Mouse (Mus musculus): Measurements from ENCODE around the gene Plk5. TPM values are rescaled to one million over a fixed set of nuclear protein-coding genes. Genes with fewer than 3 reads are reported as not detected.
A peak's percentile ranks its signal among the peaks of the same experiment; 100 is the strongest.

Plk5 gene
- total and polyA plus RNA-seq, 3 experiments = not detected

GRCm38 (mm10) chr10:80396822-80397523 lies 40.7 kb downstream of the Plk5 start:
- H3K27ac ChIP-seq (ENCODE audit: insufficient read depth, low read depth) = peak overlapping the region; percentile 98
- H3K4me2 ChIP-seq (ENCODE audit: insufficient read depth, low read depth, poor library complexity, severe bottlenecking) = peak overlapping the region; percentile 68
- no peaks in the 10 kb centered on the region for H3K27me3 ChIP-seq (replicated peaks)
- TF ChIP-seq JUN (IDR thresholded peaks at IDR 0.05; ENCODE audit: insufficient read depth, low read depth, low read length) (no peak), KAT2A (IDR thresholded peaks at IDR 0.05; ENCODE audit: insufficient replicate concordance, low read length) (no peak), MAX (IDR thresholded peaks at IDR 0.05; ENCODE audit: low read length) (no peak; the same call in 1 of the 2 replicates), CHD1 (IDR thresholded peaks at IDR 0.05; ENCODE audit: low read depth, low read length) (peak; percentile 12; the same call in 1 of the 2 replicates)
- H3K36me3 ChIP-seq (replicated peaks in 1 of 2; ENCODE audit: control insufficient read depth in 1 of 2, insufficient read depth in 1 of 2, low read length in 1 of 2) = peaks cover 46 to 58% of the 10 kb centered on the region in 2 experiments
- peak; percentile 50 for DNase-seq (ENCODE audit: extremely low read depth)
- peaks cover 18 to 54% of the 10 kb centered on the region in 2 experiments for H3K4me1 ChIP-seq (ENCODE audit: control insufficient read depth in 1 of 2, insufficient read depth in 2 of 2)
- H3K9ac ChIP-seq (ENCODE audit: insufficient read depth, low read depth) = peak overlapping the region; percentile 29
- dilution Hi-C loops (cut with MboI; ENCODE audit: extremely low pct_ligation_motif_present, extremely low pct_unique_long_range_greater_than_20kb, low sequenced_read_pairs) = no loop called here
- H3K79me2 ChIP-seq (replicated peaks; ENCODE audit: control insufficient read depth, extremely low read depth, insufficient read depth, poor library complexity, severe bottlenecking) = peaks cover 18% of the 10 kb centered on the region
- H3K4me3 ChIP-seq (replicated peaks in 1 of 3; ENCODE audit: low read depth in 2 of 3, low read length in 2 of 3, poor library complexity in 1 of 3) = peak overlapping the region; percentile 42 to 63 (median 60)
- in situ Hi-C loops (cut with MboI; ENCODE audit: low pct_ligation_motif_present, low pct_unique_long_range_greater_than_20kb, low sequenced_read_pairs) = no loop called here
- no peaks in the 10 kb centered on the region for H3K9me3 ChIP-seq (replicated peaks; ENCODE audit: low read length)

GRCm38 (mm10) chr10:80397524-80398173 lies 41.4 kb downstream of the Plk5 start:
- Histone ChIP-seq H3K79me2 (replicated peaks; ENCODE audit: control insufficient read depth, extremely low read depth, insufficient read depth, poor library complexity, severe bottlenecking) (peaks cover 18% of the 10 kb centered on the region), H3K36me3 (replicated peaks in 1 of 2; ENCODE audit: control insufficient read depth in 1 of 2, insufficient read depth in 1 of 2, low read length in 1 of 2) (peaks cover 44 to 56% of the 10 kb centered on the region in 2 experiments), H3K27ac (ENCODE audit: insufficient read depth, low read depth) (peak overlapping the region; percentile 98), H3K4me2 (ENCODE audit: insufficient read depth, low read depth, poor library complexity, severe bottlenecking) (peak overlapping the region; percentile 68), H3K27me3 (replicated peaks) (no peaks in the 10 kb centered on the region), H3K4me1 (ENCODE audit: control insufficient read depth in 1 of 2, insufficient read depth in 2 of 2) (peaks cover 18 to 54% of the 10 kb centered on the region in 2 experiments), H3K9ac (ENCODE audit: insufficient read depth, low read depth) (peak overlapping the region; percentile 96), H3K4me3 (replicated peaks in 1 of 3; ENCODE audit: low read depth in 2 of 3, low read length in 2 of 3, poor library complexity in 1 of 3) (peak overlapping the region; percentile 60 to 63 (median 61)), H3K9me3 (replicated peaks; ENCODE audit: low read length) (no peaks in the 10 kb centered on the region)
- in situ Hi-C loops (cut with MboI; ENCODE audit: low pct_ligation_motif_present, low pct_unique_long_range_greater_than_20kb, low sequenced_read_pairs) (no loop called here), dilution Hi-C loops (cut with MboI; ENCODE audit: extremely low pct_ligation_motif_present, extremely low pct_unique_long_range_greater_than_20kb, low sequenced_read_pairs) (no loop called here)
- DNase-seq (ENCODE audit: extremely low read depth) = peak; percentile 82
- TF ChIP-seq JUND (conservative IDR thresholded peaks at IDR 0.05; ENCODE audit: low read depth, low read length) = no peak
- TF ChIP-seq MXI1 (IDR thresholded peaks at IDR 0.05; ENCODE audit: low read depth, low read length) = no peak; the same call in 1 of the 2 replicates
- peak; percentile 67; the same call in 1 of the 2 replicates for TF ChIP-seq MAX (IDR thresholded peaks at IDR 0.05; ENCODE audit: low read length)
- peak; percentile 24; the same call in 1 of the 2 replicates for TF ChIP-seq ETS1 (conservative IDR thresholded peaks at IDR 0.05; ENCODE audit: low read depth, low read length)
- no peak for TF ChIP-seq UBTF (IDR thresholded peaks at IDR 0.05; ENCODE audit: low read depth, low read length)
- peak; percentile 24; the same call in 1 of the 2 replicates for TF ChIP-seq CHD1 (IDR thresholded peaks at IDR 0.05; ENCODE audit: low read depth, low read length)
- peak; percentile 47; the same call in 1 of the 2 replicates for TF ChIP-seq TCF12 (IDR thresholded peaks at IDR 0.05; ENCODE audit: low read depth, low read length)
- TF ChIP-seq USF2 (conservative IDR thresholded peaks at IDR 0.05; ENCODE audit: low read depth, low read length) = no peak
- TF ChIP-seq POLR2AphosphoS2 (IDR thresholded peaks at IDR 0.05; ENCODE audit: low read depth, low read length) = peak; percentile 82
- peak; percentile 12; the same call in 1 of the 2 replicates for TF ChIP-seq MAZ (IDR thresholded peaks at IDR 0.05; ENCODE audit: low read depth, low read length)
- TF ChIP-seq TBP (conservative IDR thresholded peaks at IDR 0.05; ENCODE audit: low read depth, low read length) = peak; percentile 96
- TF ChIP-seq IRF4 (IDR thresholded peaks at IDR 0.05; ENCODE audit: low read depth, low read length) = no peak; the same call in 1 of the 2 replicates
- peak; percentile 57 for TF ChIP-seq SIN3A (IDR thresholded peaks at IDR 0.05; ENCODE audit: low read length)
- no peak for TF ChIP-seq ZC3H11A (IDR thresholded peaks at IDR 0.05; ENCODE audit: low read depth, low read length)
- no peak for TF ChIP-seq KAT2A (IDR thresholded peaks at IDR 0.05; ENCODE audit: insufficient replicate concordance, low read length)
- peak; percentile 50 for TF ChIP-seq MEF2A (IDR thresholded peaks at IDR 0.05; ENCODE audit: borderline replicate concordance, low read depth, low read length)
- TF ChIP-seq USF1 (IDR thresholded peaks at IDR 0.05; ENCODE audit: low read depth, low read length) = no peak
- no peak for TF ChIP-seq MAFK (IDR thresholded peaks at IDR 0.05; ENCODE audit: insufficient replicate concordance, low read length)
- no peak for TF ChIP-seq ZNF384 (IDR thresholded peaks at IDR 0.05; ENCODE audit: low read depth, low read length)
- peak; percentile 94 for TF ChIP-seq POLR2A (IDR thresholded peaks at IDR 0.05; ENCODE audit: low read depth, low read length)
- peak; percentile 81 for TF ChIP-seq ZMIZ1 (IDR thresholded peaks at IDR 0.05; ENCODE audit: low read depth, low read length)
- TF ChIP-seq NRF1 (IDR thresholded peaks at IDR 0.05; ENCODE audit: low read depth, low read length) = no peak; the same call in 1 of the 2 replicates
- TF ChIP-seq GABPA (IDR thresholded peaks at IDR 0.05; ENCODE audit: insufficient replicate concordance, low read depth, low read length) = no peak
- peak; percentile 76; the same call in 1 of the 2 replicates for TF ChIP-seq NELFE (IDR thresholded peaks at IDR 0.05; ENCODE audit: low read depth, low read length)
- no peak for TF ChIP-seq RAD21 (IDR thresholded peaks at IDR 0.05; ENCODE audit: low read depth, low read length)
- TF ChIP-seq RCOR1 (conservative IDR thresholded peaks at IDR 0.05; ENCODE audit: low read depth, low read length) = no peak
- TF ChIP-seq SMC3 (IDR thresholded peaks at IDR 0.05; ENCODE audit: low read depth, low read length) = no peak
- TF ChIP-seq E2F4 (IDR thresholded peaks at IDR 0.05; ENCODE audit: insufficient replicate concordance, low read depth, low read length) = no peak

Measured in CH12.LX (cell line).